Mouse (Mus musculus) left cerebral cortex, adult 8-10 months (tissue): ENCODE measurements around the gene Ccdc183. TPM values are rescaled to one million over a fixed set of nuclear protein-coding genes. Genes with fewer than 3 reads are reported as not detected.

Experiments used
- DNase-seq, 2 experiments: peaks; one replicate each; pipeline ENCODE4 v3.0.0; 2022; ENCODE audit warnings: low spot score in 2 of 2
- total RNA-seq, 4 experiments: library from RNA; stranded (reverse); gene quantifications; 2 replicates each; pipeline ENCODE4 v1.2.4; 2022

Gene Ccdc183
- not detected for total RNA-seq

DNA sequence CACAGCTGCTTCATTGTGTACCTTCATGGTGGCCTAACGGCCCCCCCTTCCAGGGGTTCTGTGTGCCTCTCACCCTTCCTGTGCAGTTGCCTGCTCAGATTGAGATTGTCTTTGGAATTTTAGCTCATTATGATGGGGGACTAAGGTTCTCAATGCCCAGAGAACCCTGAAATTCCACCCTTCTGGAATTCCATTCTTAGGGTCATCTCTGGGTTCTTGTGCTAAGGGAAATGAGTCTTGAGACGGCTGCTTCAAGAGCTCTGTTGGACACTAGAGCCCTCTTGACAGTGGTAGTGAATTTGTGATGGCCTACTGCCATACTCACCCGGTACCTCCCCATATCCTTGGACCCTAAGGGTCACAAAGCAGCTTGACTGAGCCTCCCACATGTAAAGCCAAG, at the start of gene Ccdc183:
TSS of gene Ccdc183 (minus strand) at position 101 of the 400 bp plus-strand sequence.
- DNase-seq: no peak

GRCm38 (mm10) chr2:25666516-25666915, 49.0 kb upstream of the Ccdc183 start:
- no peak for DNase-seq

DNA sequence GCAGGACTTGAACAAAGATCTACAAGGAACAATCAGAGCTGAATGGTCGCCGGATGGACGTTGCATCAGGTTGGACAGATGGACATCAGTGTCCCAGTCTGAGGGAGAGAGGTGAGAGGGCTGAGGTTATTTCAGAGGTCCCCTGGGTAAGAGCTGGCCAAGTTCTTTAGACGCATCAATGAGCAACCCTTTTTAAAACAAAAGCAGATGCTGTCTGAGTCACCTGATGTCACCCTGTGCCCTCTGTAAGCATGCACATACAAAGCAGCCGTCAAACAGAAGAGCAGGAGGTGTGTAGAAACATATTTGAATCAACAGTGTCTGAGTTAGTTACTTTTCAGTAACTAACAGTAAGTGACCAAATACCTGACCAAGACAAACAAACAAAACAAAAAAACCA, 46.6 kb upstream of the Ccdc183 start:
- no peak for DNase-seq

- peak in 1 of 2 experiments; percentile 19 for DNase-seq
Observed at GRCm38 (mm10) chr2:25663511-25663910, 46.0 kb upstream of the Ccdc183 start.

GRCm38 (mm10) chr2:25661245-25661970, 43.9 kb upstream of the Ccdc183 start:
- no peak for DNase-seq

GRCm38 (mm10) chr2:25660279-25660678, 42.8 kb upstream of the Ccdc183 start:
- no peak for DNase-seq

- DNase-seq: no peak
Observed at GRCm38 (mm10) chr2:25657652-25658051, 40.2 kb upstream of the Ccdc183 start, which contains the start of gene Lcn5. Gene Lcn5, plus strand, starts transcription at chr2:25657952.

GRCm38 (mm10) chr2:25657246-25657645, 39.8 kb upstream of the Ccdc183 start:
- no peak for DNase-seq

GRCm38 (mm10) chr2:25656691-25657090, 39.2 kb upstream of the Ccdc183 start:
- no peak for DNase-seq

- no peak for DNase-seq
Observed at GRCm38 (mm10) chr2:25654502-25654901, 37.0 kb upstream of the Ccdc183 start.

GRCm38 (mm10) chr2:25652902-25653301, 35.4 kb upstream of the Ccdc183 start, which contains the start of gene Lcn8:
Gene Lcn8, plus strand, starts transcription at chr2:25653120.
- no peak for DNase-seq

DNA sequence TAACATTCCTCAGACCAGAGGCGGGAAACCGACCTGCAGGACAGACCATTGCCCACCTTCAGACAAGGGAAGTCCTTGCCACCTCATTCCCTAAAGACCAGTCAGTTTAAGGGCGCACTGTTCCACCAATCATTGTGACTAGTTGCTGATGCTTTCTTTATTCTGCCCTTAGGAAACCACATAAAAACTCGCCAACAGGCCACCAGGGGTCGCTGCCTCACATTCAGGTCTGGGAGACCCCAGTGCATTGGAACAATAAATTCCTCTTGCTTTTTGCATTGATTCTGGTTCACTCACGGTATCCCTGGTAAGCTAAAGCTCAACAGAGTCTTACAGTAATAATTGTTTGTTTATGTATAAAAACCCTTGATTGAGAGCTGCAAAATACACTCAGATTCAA, 22.4 kb upstream of the Ccdc183 start:
- DNase-seq: no peak

DNA sequence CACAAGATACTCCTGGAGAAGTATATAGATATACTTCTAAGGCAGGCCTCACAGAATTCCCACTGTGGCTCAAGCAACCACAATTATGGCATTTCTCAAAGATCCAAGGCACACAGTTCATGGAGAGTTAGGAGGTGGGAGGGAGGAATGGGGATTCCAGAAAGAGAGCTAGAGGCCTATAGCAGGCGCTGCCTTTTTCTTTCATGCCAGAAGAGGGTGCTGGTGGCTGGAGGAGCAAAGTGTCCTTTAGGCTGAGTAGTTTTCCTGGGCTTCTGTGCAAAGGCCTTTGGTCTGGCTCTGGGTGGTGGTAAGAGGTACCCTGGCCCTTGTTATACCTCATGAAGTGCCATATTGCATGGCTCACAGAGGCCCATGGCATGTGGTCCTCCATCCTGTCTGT, 16.6 kb upstream of the Ccdc183 start:
- DNase-seq: no peak

DNA sequence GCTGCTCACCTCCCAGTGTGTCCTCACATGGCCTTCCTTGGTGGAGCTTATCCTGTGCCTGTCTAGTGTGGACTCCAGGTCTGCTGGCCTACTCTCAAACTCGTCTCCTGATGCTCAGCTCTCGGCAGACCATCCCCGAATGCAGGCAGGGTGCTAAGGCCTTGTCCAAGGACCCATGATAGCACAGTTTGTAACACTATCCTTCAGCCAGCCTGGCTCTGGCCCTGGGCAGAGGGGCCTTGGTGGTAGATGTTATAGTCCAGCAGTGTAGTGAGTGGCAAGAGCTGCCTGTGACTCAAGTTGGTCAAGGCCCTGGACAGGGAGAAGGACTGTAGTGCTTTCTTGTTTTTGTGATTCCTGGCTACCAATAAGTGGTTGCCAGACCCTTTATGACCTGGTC, 16.1 kb upstream of the Ccdc183 start:
- DNase-seq: no peak

DNA sequence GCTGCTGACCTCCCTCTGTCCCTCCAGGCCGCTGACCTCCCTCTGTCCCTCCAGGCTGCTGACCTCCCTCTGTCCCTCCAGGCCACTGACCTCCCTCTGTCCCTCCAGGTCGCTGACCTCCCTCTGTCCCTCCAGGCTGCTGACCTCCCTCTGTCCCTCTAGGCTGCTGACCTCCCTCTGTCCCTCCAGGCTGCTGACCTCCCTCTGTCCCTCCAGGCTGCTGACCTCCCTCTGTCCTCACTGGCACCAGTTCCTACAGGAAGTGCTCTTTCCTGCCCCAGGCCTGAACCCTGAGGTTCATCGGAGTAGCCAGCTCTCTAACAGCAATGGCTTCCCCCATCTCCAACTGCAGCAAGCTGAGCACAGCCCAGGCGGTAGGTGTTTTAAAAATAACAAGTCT, 11.3 kb upstream of the Ccdc183 start:
- DNase-seq: no peak

GRCm38 (mm10) chr2:25627811-25628210, 10.3 kb upstream of the Ccdc183 start, which contains the start of gene Fcna:
Gene Fcna, minus strand, starts transcription at chr2:25628030.
- DNase-seq: no peak

- no peak for DNase-seq
Observed at GRCm38 (mm10) chr2:25625986-25626385, 8.5 kb upstream of the Ccdc183 start.

DNA sequence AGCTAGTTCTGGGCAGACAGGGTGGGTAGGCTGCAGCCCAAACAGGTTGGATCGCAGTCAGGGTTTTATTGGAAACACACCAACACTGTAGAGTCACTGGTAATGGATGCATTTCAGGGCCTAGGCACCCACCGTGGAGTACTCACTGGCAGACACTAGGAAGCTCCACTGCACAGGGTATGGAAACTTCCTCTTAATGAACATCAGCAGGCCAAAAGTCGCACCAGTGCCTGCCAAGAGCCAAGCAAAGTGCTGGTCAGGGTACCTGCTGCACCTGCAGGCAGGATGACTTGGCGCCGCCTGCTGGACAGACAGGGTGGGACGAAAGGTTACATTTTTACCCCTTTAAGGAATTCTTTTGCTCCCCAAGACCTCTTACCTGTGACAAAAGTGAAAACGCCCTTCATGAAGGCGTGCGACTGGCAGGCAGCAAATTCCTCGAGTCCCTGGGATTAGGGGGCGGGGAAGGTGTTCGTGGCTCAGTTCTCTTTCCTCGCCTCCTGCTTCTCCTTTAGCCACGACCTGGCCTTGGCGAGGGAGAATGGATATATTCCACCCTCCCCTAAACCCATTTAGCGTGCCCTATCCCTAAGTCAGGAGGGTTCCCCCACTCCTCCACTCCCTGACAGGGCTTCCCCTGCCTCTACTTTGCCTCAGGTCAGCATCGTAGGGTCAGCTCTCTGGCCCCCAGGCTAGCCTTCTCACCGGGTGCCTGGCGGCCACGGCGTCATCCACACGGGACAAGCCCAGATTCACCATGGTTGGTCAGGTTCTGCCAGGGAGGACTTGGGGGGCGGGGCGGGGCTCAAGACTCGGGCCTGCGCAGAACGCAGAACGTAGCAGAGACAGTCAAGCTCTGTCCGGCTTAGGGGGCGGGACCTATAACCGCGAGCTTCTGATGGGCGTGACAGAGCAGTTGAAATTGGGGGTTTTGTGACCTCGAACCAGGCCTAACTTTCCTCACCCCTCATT, 4.0 kb upstream of the Ccdc183 start, which contains the start of gene Tmem141:
TSS of gene Tmem141 (minus strand) at position 777 of the 972 bp plus-strand sequence.
- DNase-seq: peak; percentile 67 to 91

DNA sequence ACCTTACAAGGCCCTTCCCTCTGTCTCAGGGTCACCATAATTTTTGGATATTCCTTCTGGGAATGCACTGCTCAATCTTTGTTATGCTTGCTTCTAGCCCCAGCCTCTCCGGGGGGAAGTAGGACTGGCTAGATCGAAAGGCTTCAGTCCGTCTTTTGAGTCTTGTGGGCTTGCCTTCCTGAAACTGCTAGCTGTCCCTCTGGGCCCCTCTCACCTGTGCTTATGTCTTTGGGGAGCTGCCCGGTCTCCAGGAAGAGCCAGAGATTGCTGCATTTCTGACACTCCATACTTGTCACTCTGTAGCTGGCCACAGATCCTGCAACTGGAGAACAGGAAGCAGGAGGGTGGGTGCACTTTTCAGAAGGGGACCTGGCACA, 3.4 kb upstream of the Ccdc183 start:
- no peak for DNase-seq

- DNase-seq: no peak
Observed at GRCm38 (mm10) chr2:25620386-25620785, 2.9 kb upstream of the Ccdc183 start.

GRCm38 (mm10) chr2:25616398-25616797, 1.1 kb downstream of the Ccdc183 start:
- no peak for DNase-seq

- DNase-seq: no peak
Observed at GRCm38 (mm10) chr2:25608671-25609070, 8.8 kb downstream of the Ccdc183 start.
